Mouse (Mus musculus) G1E (cell line): Measurements from ENCODE around the gene Arhgap10.
"Not testable (repeated sequence)": the region's sequence is repeated elsewhere in the genome, so short reads cannot be mapped to it uniquely, and the experiment has no call there.

Experiments used
- CTCF ChIP-seq: IDR thresholded peaks from 2 replicates; pipeline ENCODE4 v1.5.1; 2012; ENCODE audit warnings: low read depth, low read length, inconsistent platforms, mixed read lengths
- GATA1 ChIP-seq: IDR thresholded peaks from 2 replicates; pipeline ENCODE4 v1.6.1; 2012; ENCODE audit warnings: borderline replicate concordance, low read length, inconsistent platforms, mixed read lengths
- GATA2 ChIP-seq: IDR thresholded peaks from 2 replicates; pipeline ENCODE4 v1.6.1; 2012; ENCODE audit warnings: low read depth, low read length, inconsistent platforms, borderline replicate concordance
- POLR2AphosphoS5 ChIP-seq: IDR thresholded peaks from 2 replicates; pipeline ENCODE4 v1.6.1; 2012; ENCODE audit warnings: low read depth, low read length, inconsistent platforms; ENCODE audit not compliant: insufficient replicate concordance
- TAL1 ChIP-seq: conservative IDR thresholded peaks from 2 replicates; pipeline ENCODE4 v1.6.1; 2012; ENCODE audit warnings: low read depth, low read length, inconsistent platforms, mixed read lengths

DNA sequence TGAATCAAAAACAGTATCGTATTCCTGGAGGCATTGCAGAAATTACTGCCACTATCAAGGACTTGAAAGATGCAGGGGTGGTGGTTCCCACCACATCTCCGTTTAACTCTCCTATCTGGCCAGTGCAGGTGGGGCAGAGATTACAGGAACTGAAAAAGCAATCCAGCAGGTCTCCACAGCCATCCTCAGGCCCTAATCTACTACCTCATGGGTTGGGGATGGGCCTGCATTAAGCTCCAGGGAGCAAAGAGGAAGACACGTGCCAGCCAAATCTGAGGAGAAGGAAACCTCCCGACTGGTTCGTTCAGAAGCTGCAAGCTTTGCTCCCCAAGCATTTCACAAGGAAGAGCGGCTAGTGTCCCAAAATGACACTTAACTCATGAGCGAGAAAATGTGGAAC is 195.0 kb downstream of the Arhgap10 start:
- not testable (repeated sequence) for TF ChIP-seq CTCF, TAL1, GATA1, GATA2, POLR2AphosphoS5
